Mouse (Mus musculus) heart, embryonic 14.5 days (tissue): Measurements from ENCODE around the gene Nup133. TPM values are rescaled to one million over a fixed set of nuclear protein-coding genes. Genes with fewer than 3 reads are reported as not detected.

Source experiments
- ATAC-seq: fragments of 200-750 bp; cut with Nextera tagmentation; 2 replicates; pipeline ENCODE4 v1.8.0; 2017; ENCODE audit warnings: low read depth, moderate TSS enrichment; ENCODE audit not compliant: insufficient number of reproducible peaks, insufficient read depth, low FRiP score
- H3K27ac ChIP-seq, 2 experiments: fragments of 200-500 bp in 1 of 2; fragments of 300-500 bp in 1 of 2; sonication (generic) in 1 of 2; replicated peaks in 1 of 2; 2 replicates each; pipeline ENCODE4 v1.5.1; 2012 to 2014; ENCODE audit warnings: low read depth in 2 of 2, low read length in 2 of 2, control low read depth in 1 of 2, mild to moderate bottlenecking in 1 of 2, mixed read lengths in 1 of 2; ENCODE audit not compliant: control insufficient read depth in 1 of 2, insufficient read depth in 1 of 2
- H3K27me3 ChIP-seq: fragments of 300-500 bp; sonication (generic); 2 replicates; pipeline ENCODE4 v1.6.1; 2014; ENCODE audit warnings: mild to moderate bottlenecking, low read length, control low read depth; ENCODE audit not compliant: control insufficient read depth, insufficient read depth
- H3K36me3 ChIP-seq: fragments of 300-500 bp; sonication (generic); 2 replicates; pipeline ENCODE4 v1.6.1; 2014; ENCODE audit warnings: mild to moderate bottlenecking, control low read depth, low read length, mixed read lengths; ENCODE audit not compliant: control insufficient read depth, insufficient read depth
- H3K4me1 ChIP-seq, 2 experiments: fragments of 200-500 bp in 1 of 2; fragments of 300-500 bp in 1 of 2; sonication (generic) in 1 of 2; 2 replicates each; pipeline ENCODE4 v1.6.1; 2012 to 2014; ENCODE audit warnings: low read length in 2 of 2, control low read depth in 1 of 2, mixed read lengths in 1 of 2; ENCODE audit not compliant: control insufficient read depth in 2 of 2, insufficient read depth in 2 of 2
- H3K4me2 ChIP-seq: fragments of 300-500 bp; sonication (generic); 2 replicates; pipeline ENCODE4 v1.6.1; 2014; ENCODE audit warnings: mild to moderate bottlenecking, low read length
- H3K4me3 ChIP-seq, 2 experiments: fragments of 200-500 bp in 1 of 2; fragments of 300-500 bp in 1 of 2; sonication (generic) in 1 of 2; 2 replicates each; pipeline ENCODE4 v1.5.1; 2012 to 2014; ENCODE audit warnings: low read length in 2 of 2, mild to moderate bottlenecking in 2 of 2, control low read depth in 1 of 2, low read depth in 1 of 2, moderate library complexity in 1 of 2; ENCODE audit not compliant: control insufficient read depth in 1 of 2, insufficient read depth in 1 of 2
- H3K9ac ChIP-seq: fragments of 300-500 bp; sonication (generic); 2 replicates; pipeline ENCODE4 v1.6.1; 2014; ENCODE audit warnings: mild to moderate bottlenecking, low read length
- H3K9me3 ChIP-seq: fragments of 300-500 bp; sonication (generic); 2 replicates; pipeline ENCODE4 v1.6.1; 2016; ENCODE audit warnings: low read length, control low read depth; ENCODE audit not compliant: control insufficient read depth
- WGBS: fragments of 180-500 bp; shearing (Covaris S2); extraction: QIAGEN DNeasy Blood & Tissue Kit; methylation state at CpG from one replicate; pipeline ENCODE4 v1.1.7; 2014; 5-methylcytosine and 5-hydroxymethylcytosine counted together
- polyA plus RNA-seq: library from polyadenylated mRNA; unstranded; fragments of >200 nt; fragmentation: Nextera tagmentation; extraction: Ambion mirVana; gene quantifications from 2 replicates; pipeline ENCODE4 v1.2.1, GENCODE M21; 2014

The Nup133 gene
- polyA plus RNA-seq, 1 experiment from 2014 or later: 24.2 TPM

DNA sequence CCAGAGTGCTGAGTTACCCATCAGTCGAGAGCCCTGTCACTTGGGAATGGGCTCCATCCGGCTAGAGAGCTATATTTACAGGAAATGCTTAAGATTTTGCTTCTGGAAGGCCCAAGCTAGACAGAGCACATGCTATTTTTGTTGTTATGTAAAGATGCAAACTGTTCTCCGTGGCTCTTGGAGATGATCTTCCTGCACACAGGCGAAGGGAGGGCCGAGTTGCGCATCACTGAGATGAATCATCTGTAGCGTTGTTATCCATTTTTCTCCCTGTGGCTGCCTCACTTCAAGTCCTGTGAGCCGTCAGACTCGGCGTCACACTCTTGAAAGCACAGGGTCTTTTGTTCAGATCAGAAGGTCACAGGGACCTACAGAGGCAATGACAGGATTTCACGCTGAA lies 74.7 kb downstream of the Nup133 start:
- Histone ChIP-seq H3K9me3 (no peaks in the 10 kb centered on the region), H3K27ac (no peak overlapping the region), H3K4me2 (no peak overlapping the region), H3K27me3 (no peaks in the 10 kb centered on the region), H3K4me3 (no peak overlapping the region), H3K9ac (no peak overlapping the region), H3K36me3 (no peaks in the 10 kb centered on the region), H3K4me1 (peaks cover 8 to 9% of the 10 kb centered on the region in 2 experiments)
- 56% methylated on average over 11 of the region's 11 CpGs for WGBS
- no peak for ATAC-seq

GRCm38 (mm10) chr8:123873364-123873763 lies 75.7 kb downstream of the Nup133 start:
- Histone ChIP-seq H3K27ac (no peak overlapping the region), H3K36me3 (no peaks in the 10 kb centered on the region), H3K4me2 (no peak overlapping the region), H3K9me3 (no peaks in the 10 kb centered on the region), H3K9ac (no peak overlapping the region), H3K27me3 (no peaks in the 10 kb centered on the region), H3K4me3 (no peak overlapping the region), H3K4me1 (peaks cover 8 to 9% of the 10 kb centered on the region in 2 experiments)
- WGBS: 33% methylated on average over 6 of the region's 6 CpGs
- no peak for ATAC-seq

GRCm38 (mm10) chr8:123872048-123872447 lies 77.0 kb downstream of the Nup133 start:
- Histone ChIP-seq H3K9ac (no peak overlapping the region), H3K4me1 (peaks cover 8 to 9% of the 10 kb centered on the region in 2 experiments), H3K9me3 (no peaks in the 10 kb centered on the region), H3K4me3 (no peak overlapping the region), H3K36me3 (no peaks in the 10 kb centered on the region), H3K27me3 (no peaks in the 10 kb centered on the region), H3K27ac (peak overlapping the region; percentile 34 to 39; a peak in 2 of 4 replicates), H3K4me2 (no peak overlapping the region)
- 0 out of 2 replicates have a peak, but pooled peaks have one; percentile 9 for ATAC-seq
- 24% methylated on average over 9 of the region's 9 CpGs for WGBS

DNA sequence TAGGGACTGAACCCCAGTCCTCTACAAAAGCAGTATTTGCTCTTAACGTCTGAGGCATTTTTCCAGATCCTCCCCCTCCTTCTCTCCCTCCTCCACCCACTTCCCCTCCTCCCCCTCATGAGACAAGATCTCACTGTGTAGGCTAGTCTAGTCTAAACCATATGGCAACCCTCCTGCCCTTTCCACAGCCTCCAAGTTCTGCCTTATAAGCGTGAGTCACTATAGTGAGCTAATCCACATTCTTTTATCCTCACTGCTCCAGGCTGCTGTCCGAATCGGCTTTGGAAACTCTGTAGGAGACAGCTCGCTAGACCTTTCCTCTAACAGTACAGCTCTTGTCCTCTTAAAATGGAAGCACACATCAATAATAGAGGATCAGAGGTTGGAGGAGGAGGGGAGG lies 82.1 kb downstream of the Nup133 start:
- H3K4me2 ChIP-seq: no peak overlapping the region
- H3K4me3 ChIP-seq: no peak overlapping the region
- no peaks in the 10 kb centered on the region; the same call in 1 of the 2 replicates for H3K27me3 ChIP-seq
- no peak overlapping the region for H3K9ac ChIP-seq
- ATAC-seq: no peak
- H3K4me1 ChIP-seq: peaks cover 0 to 2% of the 10 kb centered on the region in 2 experiments
- H3K9me3 ChIP-seq: no peaks in the 10 kb centered on the region
- 25% methylated on average over 5 of the region's 5 CpGs for WGBS
- H3K27ac ChIP-seq: no peak overlapping the region
- H3K36me3 ChIP-seq: no peaks in the 10 kb centered on the region

DNA sequence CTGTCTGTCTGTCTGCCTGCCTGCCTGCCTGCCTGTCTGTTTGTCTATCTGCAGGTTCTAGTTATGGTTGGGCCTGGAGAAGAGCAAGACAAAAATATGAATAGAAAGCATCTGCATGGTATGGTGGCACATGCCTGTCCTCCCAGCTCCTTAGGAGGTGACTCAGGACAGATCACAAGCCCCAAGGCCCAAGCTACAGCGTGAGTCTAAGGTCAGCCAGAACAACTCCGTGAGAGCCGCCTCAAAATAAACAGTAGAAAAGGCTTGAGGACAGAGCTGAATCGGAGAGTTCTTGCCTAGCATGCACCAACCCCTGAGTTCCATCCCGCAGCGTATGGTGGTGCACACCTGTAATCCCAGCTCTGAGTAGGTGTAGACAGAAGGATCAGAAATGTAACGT lies 83.3 kb downstream of the Nup133 start:
- Histone ChIP-seq H3K4me1 (no peaks in the 10 kb centered on the region; a peak in 2 of 4 replicates), H3K27me3 (peaks cover 3% of the 10 kb centered on the region; the same call in 1 of the 2 replicates), H3K27ac (no peak overlapping the region), H3K4me2 (no peak overlapping the region), H3K9me3 (no peaks in the 10 kb centered on the region), H3K4me3 (no peak overlapping the region), H3K36me3 (no peaks in the 10 kb centered on the region), H3K9ac (no peak overlapping the region)
- WGBS: 68% methylated on average over 7 of the region's 7 CpGs
- no peak for ATAC-seq

DNA sequence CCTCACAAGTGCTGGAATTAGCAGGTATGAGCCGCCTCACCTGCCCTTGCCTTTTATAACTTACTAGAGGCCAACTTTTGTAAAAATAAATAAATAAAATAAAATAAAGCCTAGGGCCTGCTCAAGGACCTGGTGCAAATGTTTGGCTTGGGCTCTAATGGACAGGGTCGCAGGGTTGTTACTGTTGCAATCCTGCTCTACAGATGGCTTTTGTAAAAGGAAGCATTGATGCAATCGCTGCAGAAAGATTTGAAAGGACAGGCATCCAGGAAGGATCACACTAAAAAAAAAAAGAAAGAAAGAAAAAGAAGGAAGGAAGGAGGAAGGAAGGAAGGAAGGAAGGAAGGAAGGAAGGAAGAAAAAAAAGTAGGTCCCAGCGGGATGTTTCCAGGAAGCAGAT lies 88.7 kb downstream of the Nup133 start:
- ATAC-seq: no peak
- H3K36me3 ChIP-seq: no peaks in the 10 kb centered on the region
- no peaks in the 10 kb centered on the region for H3K9me3 ChIP-seq
- H3K27ac ChIP-seq: no peak overlapping the region
- H3K4me3 ChIP-seq: peak overlapping the region in 1 of 2 experiments; percentile 95; a peak in 2 of 4 replicates
- H3K27me3 ChIP-seq: peaks cover 8% of the 10 kb centered on the region
- no peak overlapping the region for H3K9ac ChIP-seq
- H3K4me1 ChIP-seq: peaks cover 0 to 6% of the 10 kb centered on the region in 2 experiments; a peak in 3 of 4 replicates
- peak overlapping the region; percentile 97 for H3K4me2 ChIP-seq
- 65% methylated on average over 4 of the region's 4 CpGs for WGBS

DNA sequence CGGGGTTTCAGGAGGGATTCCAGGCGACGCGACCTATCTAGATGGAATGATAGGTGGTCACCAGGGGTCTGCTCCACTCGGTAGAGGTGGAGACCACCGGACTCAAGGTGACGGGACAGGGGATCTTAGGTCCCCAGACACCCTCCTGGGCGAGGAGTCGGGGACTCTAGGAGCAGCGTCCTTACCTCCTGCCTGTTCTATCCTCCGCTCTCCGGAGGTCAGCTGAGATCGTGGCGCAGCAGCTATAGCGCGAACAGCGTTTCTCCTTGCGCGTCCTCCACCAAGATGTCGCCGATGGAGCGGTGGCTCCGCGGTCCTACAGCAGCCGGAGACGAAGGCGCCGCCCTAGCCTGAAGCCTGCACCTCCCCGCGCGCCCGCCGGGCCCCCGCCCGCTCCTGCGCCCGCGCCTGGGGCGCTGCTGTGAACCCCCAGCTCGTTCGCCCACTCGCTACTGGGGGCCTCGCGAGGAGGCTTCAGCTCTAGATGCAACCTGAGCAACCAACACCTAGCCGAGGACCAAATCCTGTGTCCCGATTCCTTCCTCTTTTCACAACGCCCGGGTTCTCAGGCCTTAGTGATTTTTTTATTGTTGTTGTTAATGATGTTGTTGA lies 89.3 kb downstream of the Nup133 start, which contains the start of gene Ccsap:
Gene Ccsap (minus strand): TSS at position 562 of the 612 bp plus-strand sequence.
- WGBS: under 1% methylated on average over 48 of the region's 48 CpGs
- peak within 1 kb of the TSS; percentile 75 for H3K9ac ChIP-seq
- peak; percentile 48 for ATAC-seq
- H3K4me1 ChIP-seq: peaks cover 0 to 6% of the 10 kb centered on the region in 2 experiments; a peak in 3 of 4 replicates
- H3K36me3 ChIP-seq: no peaks in the 10 kb centered on the region
- peak within 1 kb of the TSS; percentile 18 to 35; a peak in 2 of 4 replicates for H3K27ac ChIP-seq
- H3K9me3 ChIP-seq: 0 out of 2 replicates have a peak, but pooled peaks cover 1% of the 10 kb centered on the region
- H3K4me2 ChIP-seq: peak within 1 kb of the TSS; percentile 97
- H3K27me3 ChIP-seq: peaks cover 8% of the 10 kb centered on the region
- H3K4me3 ChIP-seq: peak within 1 kb of the TSS; percentile 63 to 95
